Mouse (Mus musculus) adrenal gland, postnatal 25 days (tissue): ENCODE results near the gene Polr3b. TPM values are rescaled to one million over a fixed set of nuclear protein-coding genes. Genes with fewer than 3 reads are reported as not detected.

Source experiments
- DNase-seq: peaks from one replicate; pipeline ENCODE4 v3.0.0; 2021; ENCODE audit warnings: mixed read lengths
- total RNA-seq: library from RNA; stranded (reverse); gene quantifications from 2 replicates; pipeline ENCODE4 v1.2.3, GENCODE M21; 2021

The Polr3b gene
- total RNA-seq, 1 experiment from 2014 or later, result 38.2 TPM

- DNase-seq, result no peak
Measured at GRCm38 (mm10) chr10:84610783-84611182, 11.3 kb upstream of the Polr3b start.

- DNase-seq, result no peak
Measured at GRCm38 (mm10) chr10:84611664-84612063, 10.4 kb upstream of the Polr3b start.

GRCm38 (mm10) chr10:84612281-84612680, 9.8 kb upstream of the Polr3b start:
- DNase-seq, result peak; percentile 50

GRCm38 (mm10) chr10:84613366-84613765, 8.7 kb upstream of the Polr3b start:
- DNase-seq, result no peak

GRCm38 (mm10) chr10:84615076-84615475, 7.0 kb upstream of the Polr3b start:
- DNase-seq, result no peak

GRCm38 (mm10) chr10:84631182-84631581, 9.1 kb downstream of the Polr3b start:
- peak; percentile 46 for DNase-seq

- no peak for DNase-seq
Measured at GRCm38 (mm10) chr10:84632005-84632404, 9.9 kb downstream of the Polr3b start.

- DNase-seq, result no peak
Measured at GRCm38 (mm10) chr10:84636656-84637055, 14.6 kb downstream of the Polr3b start.

GRCm38 (mm10) chr10:84638382-84638781, 16.3 kb downstream of the Polr3b start:
- no peak for DNase-seq

- DNase-seq, result no peak
Measured at GRCm38 (mm10) chr10:84639525-84640287, 17.6 kb downstream of the Polr3b start.

- no peak for DNase-seq
Measured at GRCm38 (mm10) chr10:84640861-84641260, 18.8 kb downstream of the Polr3b start.

GRCm38 (mm10) chr10:84641576-84641975, 19.5 kb downstream of the Polr3b start:
- no peak for DNase-seq

GRCm38 (mm10) chr10:84645940-84646339, 23.8 kb downstream of the Polr3b start:
- DNase-seq, result no peak

GRCm38 (mm10) chr10:84646506-84647102, 24.5 kb downstream of the Polr3b start:
- no peak for DNase-seq

- no peak for DNase-seq
Measured at GRCm38 (mm10) chr10:84647264-84647663, 25.2 kb downstream of the Polr3b start.

- no peak for DNase-seq
Measured at GRCm38 (mm10) chr10:84648911-84649310, 26.8 kb downstream of the Polr3b start.

GRCm38 (mm10) chr10:84654029-84654428, 31.9 kb downstream of the Polr3b start:
- DNase-seq, result no peak

GRCm38 (mm10) chr10:84654731-84655130, 32.6 kb downstream of the Polr3b start:
- DNase-seq, result no peak

- peak; percentile 26 for DNase-seq
Measured at GRCm38 (mm10) chr10:84656618-84657017, 34.5 kb downstream of the Polr3b start.

- no peak for DNase-seq
Measured at GRCm38 (mm10) chr10:84657437-84658087, 35.5 kb downstream of the Polr3b start.

GRCm38 (mm10) chr10:84658088-84658848, 36.2 kb downstream of the Polr3b start:
- DNase-seq, result no peak

- DNase-seq, result no peak
Measured at GRCm38 (mm10) chr10:84659281-84659680, 37.2 kb downstream of the Polr3b start.

GRCm38 (mm10) chr10:84662138-84662537, 40.0 kb downstream of the Polr3b start:
- no peak for DNase-seq
